Mouse (Mus musculus) hindbrain, embryonic 14.5 days (tissue): ENCODE measurements around the gene Stk38. TPM values are rescaled to one million over a fixed set of nuclear protein-coding genes. Genes with fewer than 3 reads are reported as not detected.

Source experiments
- ATAC-seq: fragments of 200-750 bp; cut with Nextera tagmentation; 2 replicates; pipeline ENCODE4 v1.8.0; 2017; ENCODE audit warnings: moderate number of reproducible peaks, mild to moderate bottlenecking, moderate TSS enrichment, moderate library complexity; ENCODE audit not compliant: low FRiP score
- DNase-seq: peaks from one replicate; pipeline ENCODE4 v3.0.0-alpha.2; 2015; ENCODE audit warnings: low spot score
- H3K27ac ChIP-seq: fragments of 300-500 bp; sonication (generic); 2 replicates; pipeline ENCODE4 v1.5.1; 2014; ENCODE audit warnings: mild to moderate bottlenecking, moderate library complexity
- H3K27me3 ChIP-seq: fragments of 300-500 bp; sonication (generic); 2 replicates; pipeline ENCODE4 v1.6.1; 2014; ENCODE audit warnings: mild to moderate bottlenecking, low read length, mixed read lengths; ENCODE audit not compliant: control insufficient read depth, insufficient read depth
- H3K36me3 ChIP-seq: fragments of 300-500 bp; sonication (generic); replicated peaks from 2 replicates; pipeline ENCODE4 v1.6.1; 2014; ENCODE audit not compliant: control insufficient read depth, insufficient read depth
- H3K4me1 ChIP-seq: fragments of 300-500 bp; sonication (generic); replicated peaks from 2 replicates; pipeline ENCODE4 v1.6.1; 2014; ENCODE audit warnings: antibody characterized with exemption, low read length, mixed read lengths; ENCODE audit not compliant: control insufficient read depth, insufficient read depth
- H3K4me2 ChIP-seq: fragments of 300-500 bp; sonication (generic); replicated peaks from 2 replicates; pipeline ENCODE4 v1.6.1; 2014; ENCODE audit warnings: mild to moderate bottlenecking, moderate library complexity
- H3K4me3 ChIP-seq: fragments of 300-500 bp; sonication (generic); replicated peaks from 2 replicates; pipeline ENCODE4 v1.5.1; 2014; ENCODE audit warnings: mild to moderate bottlenecking, low read length
- H3K9ac ChIP-seq: fragments of 300-500 bp; sonication (generic); 2 replicates; pipeline ENCODE4 v1.6.1; 2014
- H3K9me3 ChIP-seq: fragments of 300-500 bp; sonication (generic); 2 replicates; pipeline ENCODE4 v1.6.1; 2016; ENCODE audit warnings: low read length; ENCODE audit not compliant: control insufficient read depth
- WGBS: fragments of 180-500 bp; shearing (Covaris S2); extraction: QIAGEN DNeasy Blood & Tissue Kit; methylation state at CpG from one replicate; pipeline ENCODE4 v1.1.7; 2014; 5-methylcytosine and 5-hydroxymethylcytosine counted together
- polyA plus RNA-seq: library from polyadenylated mRNA; unstranded; fragments of >200 nt; fragmentation: Nextera tagmentation; extraction: Ambion mirVana; gene quantifications from 2 replicates; pipeline ENCODE4 v1.2.1, GENCODE M21; 2014

The Stk38 gene
- polyA plus RNA-seq, 1 experiment from 2014 or later: 85.0 TPM

DNA sequence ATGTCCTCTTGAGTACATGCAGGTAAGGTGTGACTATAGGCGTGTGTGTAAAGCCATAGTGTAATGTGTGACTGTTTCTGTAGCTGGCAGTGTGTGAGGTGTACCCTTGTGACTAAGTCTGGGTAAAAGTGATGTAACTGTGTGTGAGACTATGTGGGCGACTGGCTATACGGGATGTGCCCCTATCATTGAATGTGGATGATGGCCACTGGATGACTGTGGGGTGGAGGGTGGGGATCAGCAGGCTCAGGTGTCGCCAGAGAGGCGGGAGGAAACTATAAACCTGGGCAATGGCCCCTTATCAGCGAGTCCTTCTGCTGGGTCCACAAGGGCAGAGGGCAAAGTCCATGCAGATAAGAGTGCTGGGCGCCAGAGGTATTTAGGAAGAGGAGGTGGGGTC, 42.1 kb upstream of the Stk38 start:
- WGBS: 91% methylated on average over 7 of the region's 7 CpGs
- H3K36me3 ChIP-seq: peaks cover 32% of the 10 kb centered on the region
- no peak for ATAC-seq

DNA sequence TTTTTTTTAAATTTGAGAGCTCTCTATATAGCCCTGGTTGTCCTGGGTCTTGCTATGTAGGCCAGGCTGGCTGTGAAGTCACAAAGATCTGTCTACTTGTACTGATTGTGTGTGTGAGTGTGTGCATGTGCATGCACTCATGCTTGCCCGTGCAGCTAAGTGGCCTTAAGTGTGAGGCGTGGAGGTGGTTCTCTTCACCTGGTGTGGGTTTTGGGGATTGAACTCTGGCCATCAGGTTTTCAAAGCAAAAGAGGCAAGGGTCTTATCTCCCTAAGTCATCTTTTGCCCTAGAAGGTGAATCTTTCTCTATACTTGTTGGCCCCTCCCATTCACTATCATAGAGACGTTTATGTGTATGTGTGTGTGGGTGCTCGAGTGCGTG, 41.7 kb upstream of the Stk38 start:
- Histone ChIP-seq H3K36me3 (peaks cover 36% of the 10 kb centered on the region), H3K4me1 (0 out of 2 replicates have a peak, but pooled peaks cover 3% of the 10 kb centered on the region), H3K9ac (no peak overlapping the region), H3K4me2 (no peak overlapping the region), H3K4me3 (no peak overlapping the region), H3K9me3 (no peaks in the 10 kb centered on the region), H3K27ac (no peak overlapping the region), H3K27me3 (no peaks in the 10 kb centered on the region)
- WGBS: 78% methylated on average over 5 of the region's 5 CpGs
- no peak for DNase-seq
- no peak for ATAC-seq

More for the DNA sequence above, 42.1 kb upstream of the Stk38 start:
- Histone ChIP-seq H3K4me2 (no peak overlapping the region), H3K9me3 (no peaks in the 10 kb centered on the region), H3K9ac (no peak overlapping the region), H3K4me3 (no peak overlapping the region), H3K27me3 (no peaks in the 10 kb centered on the region), H3K27ac (no peak overlapping the region), H3K4me1 (0 out of 2 replicates have a peak, but pooled peaks cover 3% of the 10 kb centered on the region)
- DNase-seq: no peak

DNA sequence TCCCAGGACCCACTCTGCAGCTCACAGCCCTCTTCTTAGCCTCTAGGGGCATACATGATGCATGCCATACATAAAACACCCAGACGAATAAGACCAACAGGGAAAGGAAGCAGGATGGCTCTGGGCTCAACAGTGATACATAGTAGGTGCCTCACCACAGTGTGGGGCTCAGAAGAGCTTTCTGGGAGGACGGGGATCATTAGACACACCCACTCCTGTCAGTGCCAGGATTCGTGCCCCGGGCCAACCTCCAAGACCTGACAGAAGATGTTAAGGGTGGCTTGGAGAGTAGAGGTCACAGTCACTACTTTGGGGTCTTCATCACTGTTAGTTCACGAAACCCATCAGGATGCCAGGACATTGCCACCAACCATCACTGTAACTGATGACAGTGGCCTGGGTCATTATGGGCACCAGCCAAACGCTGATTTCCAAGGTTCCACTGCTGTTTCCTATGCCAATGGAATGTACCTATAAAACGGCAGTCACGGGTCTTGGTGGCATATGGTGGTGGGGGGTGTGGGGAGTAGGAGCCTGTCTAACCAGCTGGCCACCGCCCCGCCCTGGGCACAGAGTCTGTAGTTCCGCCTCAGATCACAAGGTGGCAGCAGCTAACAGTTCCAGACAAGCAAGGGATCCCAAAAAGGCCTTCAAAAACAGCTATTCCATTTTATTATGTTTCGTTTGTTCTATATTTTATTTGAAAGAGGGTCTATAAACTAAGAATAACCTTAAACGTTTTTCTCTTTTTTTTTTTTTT, 41.1 kb upstream of the Stk38 start:
- ATAC-seq (no peak; the same call in 1 of the 2 replicates), DNase-seq (peak; percentile 86)
- WGBS: 22% methylated on average over 13 of the region's 13 CpGs
- Histone ChIP-seq H3K4me1 (0 out of 2 replicates have a peak, but pooled peaks cover 3% of the 10 kb centered on the region), H3K4me3 (no peak overlapping the region), H3K27ac (no peak overlapping the region), H3K9ac (no peak overlapping the region), H3K9me3 (no peaks in the 10 kb centered on the region), H3K36me3 (peaks cover 42% of the 10 kb centered on the region), H3K4me2 (no peak overlapping the region), H3K27me3 (no peaks in the 10 kb centered on the region)

DNA sequence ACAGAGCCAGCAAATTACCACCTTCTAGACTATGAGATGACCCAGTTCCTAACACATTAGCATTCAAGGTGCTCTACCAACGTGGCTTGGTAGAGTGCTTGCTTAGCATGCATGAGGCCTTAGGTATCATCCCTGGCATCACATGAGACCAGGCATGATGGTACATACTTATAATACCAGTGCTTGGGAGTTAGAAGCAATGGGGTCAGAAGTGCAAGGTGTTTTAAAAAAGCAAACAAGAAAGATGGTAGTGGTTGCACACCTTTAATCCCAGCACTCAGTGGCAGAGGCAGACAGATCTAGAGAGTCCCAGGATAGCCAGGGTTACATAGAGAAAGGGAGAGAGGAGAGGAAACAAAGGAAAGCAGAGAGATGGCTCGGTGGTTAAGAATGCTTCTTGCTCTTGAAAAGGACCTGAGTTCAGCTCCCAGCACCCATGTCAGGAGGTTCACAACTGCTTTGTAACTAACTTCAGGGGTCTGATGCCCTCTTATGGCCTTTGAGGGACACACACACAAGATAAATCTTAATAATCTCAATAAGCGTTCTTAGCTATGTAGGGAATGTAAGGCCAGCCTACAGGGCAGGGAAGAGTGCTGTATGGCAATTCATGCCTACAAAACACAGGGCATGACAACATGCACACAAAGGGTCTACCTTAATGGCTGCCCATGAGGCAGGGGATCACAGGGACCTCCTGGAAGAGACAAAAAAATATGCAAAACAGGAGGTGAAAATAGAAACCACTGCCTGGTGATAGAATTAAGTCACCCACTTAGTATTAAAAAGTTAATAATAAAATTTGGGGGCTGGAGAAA, 40.1 kb upstream of the Stk38 start:
- ATAC-seq (no peak), DNase-seq (no peak)
- Histone ChIP-seq H3K4me2 (no peak overlapping the region), H3K27ac (no peak overlapping the region), H3K36me3 (peaks cover 52% of the 10 kb centered on the region), H3K9ac (no peak overlapping the region), H3K9me3 (no peaks in the 10 kb centered on the region), H3K27me3 (no peaks in the 10 kb centered on the region), H3K4me3 (no peak overlapping the region), H3K4me1 (0 out of 2 replicates have a peak, but pooled peaks cover 3% of the 10 kb centered on the region)
- WGBS: 69% methylated on average over 3 of the region's 3 CpGs

DNA sequence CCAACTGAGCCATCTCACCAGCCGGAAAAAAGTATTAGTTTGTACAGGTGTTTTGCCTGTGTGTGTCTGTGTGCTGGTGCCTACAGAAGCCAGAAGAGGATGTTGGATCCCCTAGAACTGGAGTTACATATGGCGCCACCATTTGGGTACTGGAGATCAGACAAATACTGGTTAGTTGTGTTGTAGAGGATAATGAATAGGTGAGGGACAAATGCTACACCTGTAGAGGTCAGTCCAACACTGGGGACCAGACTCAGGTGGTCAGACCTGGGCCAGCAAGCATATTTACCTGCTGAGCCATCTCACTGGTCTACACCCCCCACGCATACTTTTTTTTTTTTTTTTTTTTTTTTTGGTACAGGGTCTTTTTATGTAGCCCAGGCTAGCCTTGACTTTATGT, 39.1 kb upstream of the Stk38 start:
- H3K4me2 ChIP-seq: no peak overlapping the region
- no peaks in the 10 kb centered on the region for H3K9me3 ChIP-seq
- 92% methylated on average over 3 of the region's 3 CpGs for WGBS
- DNase-seq: no peak
- peaks cover 62% of the 10 kb centered on the region for H3K36me3 ChIP-seq
- no peak for ATAC-seq
- H3K9ac ChIP-seq: no peak overlapping the region
- no peak overlapping the region for H3K27ac ChIP-seq
- H3K27me3 ChIP-seq: no peaks in the 10 kb centered on the region
- 0 out of 2 replicates have a peak, but pooled peaks cover 3% of the 10 kb centered on the region for H3K4me1 ChIP-seq
- H3K4me3 ChIP-seq: no peak overlapping the region

DNA sequence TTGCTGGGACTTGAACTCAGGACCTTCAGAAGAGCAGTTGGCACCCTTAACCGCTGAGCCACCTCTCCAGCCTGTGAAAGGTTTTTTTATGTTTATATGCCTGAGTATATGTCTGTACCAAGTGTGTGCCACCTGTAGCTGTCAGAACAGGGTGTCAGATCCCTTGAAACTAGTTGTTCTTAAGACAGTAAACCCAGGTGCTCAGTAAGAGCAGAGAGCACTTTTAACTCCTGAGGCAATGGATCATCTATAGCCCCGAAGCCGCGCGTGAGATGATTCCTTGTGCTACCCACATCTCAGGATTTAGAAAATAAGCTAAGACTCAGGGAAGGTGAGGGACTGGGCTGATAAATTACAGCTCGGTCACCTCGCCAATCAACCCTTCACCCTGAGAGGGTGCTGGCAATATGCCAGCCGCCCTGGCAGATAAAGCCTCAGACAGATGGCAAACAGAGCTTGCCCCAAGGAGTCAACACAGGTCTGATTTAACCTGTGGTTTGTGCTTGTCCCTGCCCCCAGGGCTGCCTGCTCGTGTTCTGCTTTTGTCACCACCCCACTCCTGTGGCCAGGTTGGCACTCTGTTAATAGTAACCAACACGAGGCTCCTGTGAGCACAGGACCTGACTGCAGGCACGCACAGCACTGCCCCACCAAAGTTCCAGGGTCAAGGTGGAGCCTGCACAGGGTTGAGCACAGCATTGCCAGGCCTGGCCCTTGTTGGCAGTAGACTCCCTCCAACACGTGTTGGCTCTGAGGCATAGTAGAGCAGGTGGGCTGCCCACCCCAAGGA, 38.1 kb upstream of the Stk38 start:
- Histone ChIP-seq H3K4me1 (0 out of 2 replicates have a peak, but pooled peaks cover 3% of the 10 kb centered on the region), H3K4me3 (no peak overlapping the region), H3K36me3 (peaks cover 69% of the 10 kb centered on the region), H3K27ac (no peak overlapping the region), H3K27me3 (no peaks in the 10 kb centered on the region), H3K9ac (no peak overlapping the region), H3K4me2 (no peak overlapping the region), H3K9me3 (no peaks in the 10 kb centered on the region)
- ATAC-seq (no peak; the same call in 1 of the 2 replicates), DNase-seq (no peak)
- WGBS: 69% methylated on average over 12 of the region's 12 CpGs

DNA sequence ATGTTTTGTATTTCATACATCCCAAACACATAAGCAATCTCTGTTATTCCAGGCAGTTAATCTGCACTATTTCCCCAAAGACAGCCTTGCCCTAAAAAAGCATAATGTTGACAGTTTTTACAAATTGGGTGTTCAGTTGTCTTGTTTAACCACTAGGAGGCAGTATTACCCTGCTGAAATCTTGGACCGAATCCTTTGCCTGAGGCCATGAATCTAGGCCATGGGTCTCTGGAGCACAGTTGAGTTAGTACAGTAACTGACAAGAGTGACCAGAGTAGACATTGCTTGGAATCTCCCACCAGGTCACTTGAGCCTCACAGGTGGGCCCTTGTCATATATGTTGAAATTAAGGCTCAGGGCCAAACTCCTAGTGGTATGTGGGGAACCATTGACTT, 37.1 kb upstream of the Stk38 start:
- no peak overlapping the region for H3K4me2 ChIP-seq

DNA sequence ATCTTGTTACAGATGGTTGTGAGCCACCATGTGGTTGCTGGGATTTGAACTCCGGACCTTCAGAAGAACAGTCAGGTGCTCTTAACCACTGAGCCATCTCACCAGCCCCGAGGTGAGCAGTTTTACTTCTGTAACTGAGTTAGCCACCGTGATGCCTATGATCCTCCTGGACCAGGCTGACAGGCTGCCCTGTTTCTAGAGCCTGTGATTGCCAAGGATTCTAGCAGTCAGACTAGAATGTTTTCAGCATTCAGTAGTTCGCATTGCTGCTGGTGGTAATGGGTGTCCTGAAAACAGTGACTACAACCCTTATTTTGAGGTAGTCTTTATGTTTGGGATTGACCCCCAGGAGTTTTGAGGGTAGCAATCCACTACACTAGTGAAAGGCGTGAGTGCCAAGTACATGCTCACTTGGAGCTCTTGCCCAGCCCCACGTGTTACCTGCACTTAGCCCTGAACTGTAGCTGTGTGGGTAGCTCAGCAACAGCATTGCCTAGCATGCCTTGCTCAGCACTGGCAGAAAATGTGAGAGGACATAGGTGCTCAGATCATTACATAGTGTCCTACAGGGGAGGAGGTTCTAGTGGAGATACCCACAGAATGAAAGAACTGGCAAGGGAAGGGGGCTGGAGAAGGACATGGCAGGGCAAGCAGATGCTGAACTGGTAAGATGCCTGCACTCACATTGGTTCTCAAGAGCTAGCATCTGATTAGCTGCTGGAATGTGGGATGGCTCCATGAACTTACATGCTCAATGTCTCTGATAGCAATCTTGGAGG, 36.5 kb upstream of the Stk38 start:
- DNase-seq (no peak), ATAC-seq (no peak)
- WGBS: 86% methylated on average over 6 of the region's 6 CpGs
- Histone ChIP-seq H3K4me3 (no peak overlapping the region), H3K27ac (no peak overlapping the region; the same call in 1 of the 2 replicates), H3K9me3 (no peaks in the 10 kb centered on the region), H3K4me2 (no peak overlapping the region), H3K4me1 (no peaks in the 10 kb centered on the region), H3K27me3 (no peaks in the 10 kb centered on the region), H3K9ac (no peak overlapping the region), H3K36me3 (peaks cover 85% of the 10 kb centered on the region)

More for the DNA sequence above, 37.1 kb upstream of the Stk38 start:
- no peaks in the 10 kb centered on the region for H3K27me3 ChIP-seq
- no peaks in the 10 kb centered on the region for H3K4me1 ChIP-seq
- H3K9ac ChIP-seq: no peak overlapping the region
- H3K4me3 ChIP-seq: no peak overlapping the region
- H3K9me3 ChIP-seq: no peaks in the 10 kb centered on the region
- H3K27ac ChIP-seq: no peak overlapping the region; the same call in 1 of the 2 replicates
- ATAC-seq (no peak), DNase-seq (peak; percentile 64)
- 55% methylated on average over 1 of the region's 1 CpGs for WGBS
- peaks cover 79% of the 10 kb centered on the region for H3K36me3 ChIP-seq
